Mouse (Mus musculus) retina, embryonic 14.5 days (tissue): ENCODE measurements at regions not wholly inside any gene's neighbourhood (a gene's known extent, or its start where the extent isn't known, plus 50 kb on each side); places are given as distances from the start of the nearest gene placed in this dataset.

Experiments used
- DNase-seq: peaks from one replicate; pipeline ENCODE4 v3.0.0-alpha.2; 2015; ENCODE audit warnings: low spot score

GRCm38 (mm10) chr7:72905891-72906290, 469.4 kb upstream of the Rgma start:
- DNase-seq, result peak; percentile 44

- DNase-seq, result peak; percentile 82
Observed at GRCm38 (mm10) chr7:72906536-72906935, 468.8 kb upstream of the Rgma start.

- peak; percentile 13 for DNase-seq
Observed at GRCm38 (mm10) chr7:72926772-72927380, 448.4 kb upstream of the Rgma start.

GRCm38 (mm10) chr7:72938842-72939241, 436.5 kb upstream of the Rgma start:
- DNase-seq, result no peak

DNA sequence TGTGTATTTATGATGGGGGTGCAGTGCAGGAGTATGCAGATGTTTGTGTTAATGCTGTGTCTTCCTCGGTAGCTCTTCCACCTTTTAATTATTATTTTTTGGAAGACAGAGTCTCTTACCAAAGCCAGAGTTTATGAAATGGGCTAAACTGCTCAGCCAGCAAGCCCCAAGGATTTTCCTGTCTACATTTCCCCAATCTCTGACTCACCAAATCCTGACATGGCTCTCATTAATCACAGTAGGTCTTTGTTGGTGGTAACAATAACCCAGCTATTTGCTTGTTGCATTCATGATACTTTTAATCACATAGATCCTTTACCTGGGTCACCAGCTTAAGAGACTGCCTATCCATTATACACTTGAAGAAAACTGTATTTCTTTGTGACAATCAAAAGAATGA, 427.8 kb upstream of the Rgma start:
- no peak for DNase-seq

DNA sequence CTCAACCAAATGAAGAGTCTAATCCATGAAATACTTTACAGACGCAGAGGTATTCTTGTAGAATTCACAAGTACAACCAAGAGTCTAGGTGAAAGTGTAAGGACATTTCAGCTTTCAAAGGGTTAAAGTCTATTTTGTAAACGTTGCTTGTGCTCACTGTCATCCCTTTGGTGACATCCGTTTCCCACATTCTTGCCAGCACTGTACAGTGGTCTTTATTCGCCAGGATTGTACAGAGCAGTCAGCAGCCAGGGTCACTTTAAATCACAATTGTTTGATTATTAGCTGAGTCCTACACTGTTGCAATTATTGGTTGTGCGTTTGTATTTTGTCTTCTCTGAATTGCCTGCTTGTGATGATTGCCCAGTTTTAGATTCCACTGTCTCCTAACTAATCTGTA, 427.3 kb upstream of the Rgma start:
- DNase-seq, result no peak

GRCm38 (mm10) chr7:72948666-72949065, 426.6 kb upstream of the Rgma start:
- DNase-seq, result no peak

- no peak for DNase-seq
Observed at GRCm38 (mm10) chr7:72949886-72950285, 425.4 kb upstream of the Rgma start.

GRCm38 (mm10) chr7:72957674-72958073, 417.6 kb upstream of the Rgma start:
- no peak for DNase-seq

DNA sequence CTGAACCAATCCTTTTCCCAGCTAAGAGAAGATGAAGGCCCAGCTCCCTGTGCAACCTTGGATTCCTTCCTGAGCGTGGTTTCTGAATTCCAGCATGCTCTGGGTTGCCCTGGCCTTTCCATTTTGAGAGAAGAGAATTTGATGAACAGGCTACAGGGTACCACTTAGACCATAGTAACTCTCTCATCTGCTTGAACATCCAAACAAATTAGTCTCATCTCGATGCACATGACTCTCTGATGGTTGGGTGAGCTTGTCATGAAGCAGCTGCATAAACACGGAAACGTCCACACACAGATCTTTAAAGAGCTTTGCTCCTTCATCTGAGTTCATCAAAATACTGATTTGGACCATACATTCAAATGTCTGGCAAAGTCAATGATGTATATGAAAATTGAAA, 414.0 kb upstream of the Rgma start:
- DNase-seq, result peak; percentile 69

GRCm38 (mm10) chr7:72962815-72963214, 412.5 kb upstream of the Rgma start:
- DNase-seq, result no peak

- DNase-seq, result no peak
Observed at GRCm38 (mm10) chr7:72963908-72964307, 411.4 kb upstream of the Rgma start.

DNA sequence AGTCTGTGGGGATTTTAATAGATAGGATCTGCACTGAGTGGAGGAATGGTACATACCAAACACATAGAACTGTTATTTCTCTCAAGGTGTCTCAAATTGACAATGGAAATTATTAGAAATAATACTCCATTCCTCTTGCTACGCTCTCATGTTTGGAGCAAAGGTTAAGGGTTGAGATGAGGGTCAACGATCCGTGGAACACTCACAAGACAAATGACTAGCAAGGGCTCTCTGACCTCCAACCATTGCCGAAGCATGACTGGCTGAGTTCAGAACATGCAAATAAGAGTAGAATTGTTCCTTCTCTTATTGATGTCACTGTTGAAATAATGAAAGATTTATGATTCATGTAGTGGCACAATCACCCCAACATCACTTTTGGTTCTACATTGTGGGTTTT, 407.1 kb upstream of the Rgma start:
- DNase-seq, result no peak

- no peak for DNase-seq
Observed at GRCm38 (mm10) chr7:72971506-72972267, 403.6 kb upstream of the Rgma start.

DNA sequence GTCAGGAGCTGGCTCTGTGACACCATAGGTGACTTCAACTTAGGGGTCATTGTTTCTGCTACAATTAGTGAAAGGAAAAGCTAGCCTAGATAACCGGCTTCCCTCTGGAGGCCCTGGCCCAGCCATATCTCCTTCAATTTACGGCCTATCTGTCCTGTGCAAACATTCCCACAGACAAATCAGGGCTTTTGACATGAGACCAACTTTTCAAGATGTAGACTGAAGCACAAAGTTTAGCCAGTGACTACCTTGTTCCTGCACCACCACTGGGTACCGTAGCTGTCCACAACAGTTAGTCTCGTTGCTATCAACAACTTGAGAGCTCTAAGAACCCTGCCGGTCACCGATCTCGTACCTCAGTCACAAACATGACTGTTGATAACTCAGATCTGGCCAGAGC, 402.9 kb upstream of the Rgma start:
- no peak for DNase-seq

- no peak for DNase-seq
Observed at GRCm38 (mm10) chr7:72973771-72974170, 401.5 kb upstream of the Rgma start.

DNA sequence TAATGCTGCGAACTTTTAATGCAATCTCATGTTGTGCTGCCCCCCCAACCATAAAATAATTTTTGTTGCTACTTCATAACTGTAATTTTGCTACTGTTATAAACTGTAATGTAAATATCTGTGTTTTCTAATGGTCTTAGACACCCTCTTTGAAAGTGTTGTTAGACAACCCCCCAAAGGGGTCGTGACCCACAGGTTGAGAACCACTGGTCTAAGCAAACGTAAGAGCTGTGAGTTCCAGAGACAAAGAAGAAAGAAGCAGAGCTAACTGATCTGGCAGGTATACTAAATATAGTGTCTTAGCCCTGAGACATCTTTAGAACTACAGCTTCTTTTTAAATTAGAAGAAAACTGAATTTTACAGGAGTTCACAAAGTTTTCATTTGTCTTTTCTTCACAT, 400.9 kb upstream of the Rgma start:
- DNase-seq, result no peak

- DNase-seq, result no peak
Observed at GRCm38 (mm10) chr7:72990559-72991429, 384.5 kb upstream of the Rgma start.

- DNase-seq, result peak; percentile 41
Observed at GRCm38 (mm10) chr7:72998374-72998773, 376.9 kb upstream of the Rgma start.

- no peak for DNase-seq
Observed at GRCm38 (mm10) chr7:73019151-73019550, 356.2 kb upstream of the Rgma start.

DNA sequence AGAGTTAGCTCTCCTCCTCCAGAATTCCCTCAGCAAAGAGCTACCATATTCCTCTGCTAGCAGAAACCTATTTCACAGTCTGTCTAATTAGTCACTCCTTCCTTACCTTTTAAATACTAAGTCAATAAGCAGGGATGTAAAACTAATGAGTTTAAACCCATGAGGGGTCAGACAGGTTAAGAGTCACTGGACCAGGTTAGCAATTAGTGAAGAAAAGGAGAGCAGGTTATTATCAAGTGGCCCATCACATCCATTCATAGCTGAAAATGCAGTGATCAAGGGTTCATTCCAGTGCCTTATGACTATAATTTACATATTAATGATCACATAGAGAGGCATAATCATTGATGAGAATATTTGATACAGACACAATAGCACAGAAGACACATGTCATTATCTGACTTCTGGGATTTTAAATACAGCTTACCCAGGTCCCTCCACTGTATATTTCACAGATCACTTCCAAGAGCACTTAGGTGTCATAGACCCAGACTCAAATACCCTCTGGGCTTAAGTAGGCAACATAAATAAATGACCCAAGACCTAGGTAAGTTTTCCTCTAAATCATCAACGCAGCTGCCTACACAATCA, 355.4 kb upstream of the Rgma start:
- no peak for DNase-seq

DNA sequence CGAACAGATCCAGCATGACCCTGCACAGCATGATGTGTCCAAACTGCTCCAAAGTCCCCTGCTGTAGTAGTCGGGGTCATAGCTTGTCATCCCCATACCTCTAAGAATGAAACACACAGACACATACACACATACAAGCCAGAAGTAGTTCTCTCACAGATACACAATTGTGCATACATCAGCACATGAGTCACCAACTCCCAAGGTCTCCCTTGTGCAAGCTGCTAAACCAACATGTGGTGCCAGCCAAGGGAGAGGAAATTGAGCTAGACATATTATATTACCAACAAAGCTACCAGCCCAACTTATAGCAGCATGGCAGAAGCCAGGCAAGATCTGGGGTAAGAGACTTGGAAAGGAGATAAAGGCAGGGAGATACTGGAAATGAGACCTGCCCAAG, 353.5 kb upstream of the Rgma start:
- no peak for DNase-seq

GRCm38 (mm10) chr7:73025640-73026039, 349.7 kb upstream of the Rgma start:
- no peak for DNase-seq
